Mouse (Mus musculus) liver, adult (tissue): ENCODE measurements around the gene Dscam.
A peak's percentile ranks its signal among the peaks of the same experiment; 100 is the strongest.

Source experiments
- GATA4 ChIP-seq: IDR thresholded peaks from 2 replicates; pipeline ENCODE4 v1.6.1; 2014; ENCODE audit warnings: mild to moderate bottlenecking, low read length; ENCODE audit not compliant: insufficient replicate concordance

The Dscam gene

GRCm38 (mm10) chr16:96806298-96806697 lies 364.3 kb downstream of the Dscam start:
- no peak for TF ChIP-seq GATA4

GRCm38 (mm10) chr16:96802636-96803035 lies 367.9 kb downstream of the Dscam start:
- TF ChIP-seq GATA4 = no peak

- no peak for TF ChIP-seq GATA4
Measured at GRCm38 (mm10) chr16:96801650-96802237, 368.8 kb downstream of the Dscam start.

GRCm38 (mm10) chr16:96795431-96795830 lies 375.1 kb downstream of the Dscam start:
- TF ChIP-seq GATA4 = peak; percentile 25; the same call in 1 of the 2 replicates

- no peak for TF ChIP-seq GATA4
Measured at GRCm38 (mm10) chr16:96791307-96791706, 379.2 kb downstream of the Dscam start.

GRCm38 (mm10) chr16:96788286-96788685 lies 382.3 kb downstream of the Dscam start:
- TF ChIP-seq GATA4 = no peak

- no peak for TF ChIP-seq GATA4
Measured at GRCm38 (mm10) chr16:96779021-96779420, 391.5 kb downstream of the Dscam start.

- no peak for TF ChIP-seq GATA4
Measured at GRCm38 (mm10) chr16:96774245-96774644, 396.3 kb downstream of the Dscam start.

GRCm38 (mm10) chr16:96767985-96768384 lies 402.6 kb downstream of the Dscam start:
- TF ChIP-seq GATA4 = no peak

GRCm38 (mm10) chr16:96767508-96767907 lies 403.0 kb downstream of the Dscam start:
- no peak for TF ChIP-seq GATA4

GRCm38 (mm10) chr16:96761225-96761624 lies 409.3 kb downstream of the Dscam start:
- TF ChIP-seq GATA4 = no peak

- no peak for TF ChIP-seq GATA4
Measured at GRCm38 (mm10) chr16:96759081-96759603, 411.4 kb downstream of the Dscam start.

GRCm38 (mm10) chr16:96758381-96758780 lies 412.2 kb downstream of the Dscam start:
- no peak for TF ChIP-seq GATA4

GRCm38 (mm10) chr16:96757588-96758313 lies 412.8 kb downstream of the Dscam start:
- no peak for TF ChIP-seq GATA4

- TF ChIP-seq GATA4 = no peak
Measured at GRCm38 (mm10) chr16:96756994-96757393, 413.6 kb downstream of the Dscam start.

GRCm38 (mm10) chr16:96754971-96755504 lies 415.5 kb downstream of the Dscam start:
- no peak for TF ChIP-seq GATA4
